Mouse (Mus musculus): ENCODE measurements around the gene Polh.
A peak's percentile ranks its signal among the peaks of the same experiment; 100 is the strongest.

Polh gene

GRCm38 (mm10) chr17:46202421-46203071 lies at the start of gene Polh, which contains the start of gene Xpo5:
TSS of gene Polh (minus strand) at chr17:46202645.
TSS of gene Xpo5 (plus strand) at chr17:46202782.
- peak; percentile 96 for DNase-seq

- no peak for DNase-seq
These were observed 48.7 kb upstream of the Polh start for GRCm38 (mm10) chr17:46251174-46251573.

GRCm38 (mm10) chr17:46248189-46248522 lies 45.7 kb upstream of the Polh start:
- DNase-seq, result no peak

GRCm38 (mm10) chr17:46247512-46248188 lies 45.2 kb upstream of the Polh start, which contains the start of the genes Polr1c and Yipf3:
TSS of gene Polr1c (minus strand) at chr17:46248054.
TSS of gene Yipf3 (plus strand) at chr17:46248080.
- DNase-seq, result peak; percentile 97

GRCm38 (mm10) chr17:46244579-46244978 lies 42.1 kb upstream of the Polh start:
- DNase-seq, result no peak

GRCm38 (mm10) chr17:46243624-46244023 lies 41.2 kb upstream of the Polh start:
- no peak for DNase-seq

GRCm38 (mm10) chr17:46242993-46243392 lies 40.5 kb upstream of the Polh start:
- no peak for DNase-seq

- DNase-seq, result no peak
These were observed 39.8 kb upstream of the Polh start for GRCm38 (mm10) chr17:46242274-46242673.

GRCm38 (mm10) chr17:46241471-46241870 lies 39.0 kb upstream of the Polh start:
- DNase-seq, result no peak

GRCm38 (mm10) chr17:46239516-46240114 lies 37.2 kb upstream of the Polh start:
- no peak for DNase-seq

- DNase-seq, result no peak
These were observed 35.0 kb upstream of the Polh start for GRCm38 (mm10) chr17:46237480-46237879.

- no peak for DNase-seq
These were observed 34.6 kb upstream of the Polh start for GRCm38 (mm10) chr17:46237079-46237478.

GRCm38 (mm10) chr17:46236067-46236466 lies 33.6 kb upstream of the Polh start:
- DNase-seq, result no peak

GRCm38 (mm10) chr17:46227576-46227975 lies 25.1 kb upstream of the Polh start:
- no peak for DNase-seq

GRCm38 (mm10) chr17:46221601-46222000 lies 19.2 kb upstream of the Polh start:
- no peak for DNase-seq

- no peak for DNase-seq
These were observed 8.1 kb upstream of the Polh start for GRCm38 (mm10) chr17:46210550-46210949.

GRCm38 (mm10) chr17:46206676-46207075 lies 4.2 kb upstream of the Polh start:
- no peak for DNase-seq

- DNase-seq, result no peak
These were observed 633 bp upstream of the Polh start for GRCm38 (mm10) chr17:46203078-46203477.

- DNase-seq, result no peak
These were observed 1.3 kb downstream of the Polh start for GRCm38 (mm10) chr17:46201151-46201550.

- DNase-seq, result no peak
These were observed 13.6 kb downstream of the Polh start for GRCm38 (mm10) chr17:46188829-46189228.

- no peak for DNase-seq
These were observed 20.2 kb downstream of the Polh start for GRCm38 (mm10) chr17:46182273-46182672.

GRCm38 (mm10) chr17:46170538-46170937 lies 31.9 kb downstream of the Polh start:
- DNase-seq, result peak; percentile 60

- no peak for DNase-seq
These were observed 33.7 kb downstream of the Polh start for GRCm38 (mm10) chr17:46168768-46169167.

GRCm38 (mm10) chr17:46168318-46168717 lies 34.1 kb downstream of the Polh start:
- no peak for DNase-seq
